Mouse (Mus musculus) kidney, adult 9 months (tissue): Measurements from ENCODE around the gene Gm266.

Experiments
- DNase-seq: peaks from one replicate; pipeline ENCODE4 v3.0.0; 2022

Gm266 gene

DNA sequence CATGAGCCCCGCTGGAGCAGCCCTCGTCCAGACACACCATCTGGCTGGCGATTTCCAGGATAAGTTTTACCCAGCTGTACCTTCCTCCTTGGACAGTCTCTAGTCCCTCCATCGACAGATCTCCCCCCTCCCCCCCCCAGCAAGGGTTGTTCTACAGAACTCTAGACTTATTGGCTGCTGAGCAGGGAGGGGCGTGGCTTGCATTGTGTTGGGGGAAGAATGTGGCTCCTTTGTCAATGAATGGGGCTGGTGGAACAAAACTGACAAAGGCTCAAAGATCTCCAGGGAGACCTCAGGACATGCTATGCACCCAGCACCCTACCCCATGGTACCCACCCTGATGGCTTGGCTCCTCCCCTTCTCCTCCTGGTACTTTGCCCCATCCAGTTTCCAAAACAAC lies 15.1 kb upstream of the Gm266 start:
- no peak for DNase-seq

GRCm38 (mm10) chr12:111499617-111500016 lies 14.0 kb upstream of the Gm266 start:
- no peak for DNase-seq

GRCm38 (mm10) chr12:111497076-111497475 lies 11.5 kb upstream of the Gm266 start:
- DNase-seq = peak; percentile 43

GRCm38 (mm10) chr12:111494931-111495330 lies 9.3 kb upstream of the Gm266 start:
- DNase-seq = no peak

GRCm38 (mm10) chr12:111489261-111489865 lies 3.7 kb upstream of the Gm266 start:
- peak; percentile 41 for DNase-seq

DNA sequence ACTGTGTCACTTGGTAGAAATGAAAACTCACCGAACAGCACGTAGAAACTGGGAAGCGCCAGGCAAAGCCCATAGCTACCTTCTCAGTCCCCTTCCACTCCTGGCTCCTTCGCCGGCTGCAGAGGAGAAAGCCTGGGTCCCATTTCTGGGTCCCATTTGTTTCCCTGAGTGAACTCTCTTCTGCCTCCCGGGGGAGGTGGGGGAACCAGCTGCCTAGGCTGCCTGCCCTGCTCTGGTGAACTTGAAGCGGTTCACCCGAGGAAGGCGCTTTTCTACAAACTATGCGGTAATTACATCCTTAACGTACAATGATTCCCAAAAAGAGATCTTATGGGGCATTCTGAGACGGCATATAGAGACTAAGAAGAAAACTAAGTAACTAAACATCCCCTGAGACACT lies 832 bp upstream of the Gm266 start:
- DNase-seq = no peak

DNA sequence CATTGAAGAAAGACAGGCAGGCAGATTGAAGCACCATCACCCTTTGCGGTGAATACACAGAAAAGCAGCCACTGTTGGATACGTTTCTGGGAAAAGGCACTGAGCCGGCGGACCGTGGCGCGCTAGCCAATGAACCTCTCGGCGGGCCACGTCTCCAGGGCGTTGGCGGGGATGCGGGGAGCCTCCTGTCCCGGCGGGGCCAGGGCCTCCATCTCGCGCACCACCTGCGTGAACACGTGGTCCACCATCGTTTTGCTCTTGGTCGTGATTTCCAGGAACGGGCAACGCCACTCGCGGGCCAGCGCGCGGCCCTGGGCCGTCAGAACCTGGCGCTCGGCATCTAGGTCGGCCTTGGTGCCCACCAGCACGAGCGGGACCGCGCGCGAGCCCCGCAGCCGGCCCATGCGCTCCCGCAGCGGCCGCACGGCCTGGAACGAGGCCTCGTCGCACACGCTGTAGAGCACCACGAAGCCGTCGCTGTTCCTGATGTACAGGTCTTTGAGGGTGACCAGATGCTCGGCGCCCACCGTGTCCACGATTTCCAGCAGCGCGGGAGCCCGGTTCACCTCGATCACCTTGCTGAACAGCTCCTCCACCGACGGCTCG lies 474 bp downstream of the Gm266 start:
- DNase-seq = no peak

DNA sequence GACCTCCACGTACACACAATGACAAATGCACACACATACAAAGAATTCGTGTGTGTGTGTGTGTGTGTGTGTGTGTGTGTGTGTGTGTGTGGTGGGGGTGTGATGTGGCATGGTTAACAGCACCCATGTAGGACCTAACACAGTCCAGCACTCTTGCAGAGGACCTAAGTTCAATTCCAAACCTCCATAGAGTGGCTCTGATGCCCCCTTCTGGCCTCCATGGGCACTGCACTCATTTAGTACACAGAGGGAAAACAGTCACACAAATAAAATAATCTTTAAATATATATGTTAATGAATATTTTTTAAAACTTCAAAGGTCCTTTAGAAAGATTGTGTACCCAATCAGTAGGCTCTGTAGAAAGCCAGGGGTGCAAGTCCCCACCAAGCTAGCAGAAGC lies 5.7 kb downstream of the Gm266 start:
- peak; percentile 57 for DNase-seq

- no peak for DNase-seq
Observed at GRCm38 (mm10) chr12:111478924-111479323, 6.7 kb downstream of the Gm266 start.

DNA sequence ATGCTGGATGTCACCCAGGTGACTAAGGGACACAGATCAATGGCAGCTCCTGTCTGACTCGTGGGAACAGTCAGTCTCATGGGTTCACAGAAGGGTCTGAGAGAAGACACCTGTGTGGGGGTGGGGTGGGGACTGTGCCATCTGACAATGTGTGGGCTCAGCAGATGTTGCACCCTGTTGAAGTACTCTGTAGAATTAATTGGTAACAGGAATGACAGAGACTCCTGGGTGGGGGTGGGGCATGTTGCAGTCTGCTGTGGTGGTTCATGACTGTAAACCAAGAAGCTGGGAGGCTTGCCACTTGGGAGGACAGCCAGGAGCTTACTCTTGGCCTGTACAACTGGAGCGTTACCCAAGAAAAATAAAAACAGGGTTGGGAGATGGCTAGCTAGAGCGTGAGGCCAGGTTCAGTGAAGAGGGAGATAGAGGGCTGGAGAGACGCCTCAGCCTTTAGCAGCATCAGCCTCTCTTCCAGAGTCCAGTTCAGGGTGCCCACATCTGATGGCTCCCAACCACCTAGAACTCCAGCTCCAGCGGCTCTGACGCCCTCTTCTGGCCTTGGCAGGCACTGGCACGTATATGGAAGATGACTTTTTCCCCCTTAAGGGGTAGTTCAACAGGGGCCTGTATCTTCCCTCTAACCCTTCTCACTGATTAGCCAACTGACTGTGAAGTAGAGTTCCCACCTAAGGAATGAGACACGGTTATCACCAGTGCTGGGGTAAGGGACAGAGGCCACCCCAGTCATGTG lies 10.6 kb downstream of the Gm266 start:
- peak; percentile 75 for DNase-seq

DNA sequence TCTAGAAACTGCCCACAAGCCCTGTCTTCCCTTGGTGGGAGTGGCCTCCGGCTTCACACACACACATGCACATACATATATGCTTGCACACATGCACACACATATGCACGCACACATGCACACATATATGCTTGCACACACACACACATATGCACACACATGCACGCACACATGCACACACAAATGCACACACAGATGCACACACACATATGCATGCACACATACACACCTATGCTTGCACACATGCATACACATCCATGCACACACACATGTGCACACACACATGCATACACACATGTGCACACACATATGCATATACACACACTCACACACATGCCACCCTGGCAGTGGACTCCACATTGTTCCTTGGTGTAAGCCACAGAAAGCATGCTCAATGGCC lies 11.2 kb downstream of the Gm266 start:
- no peak for DNase-seq

DNA sequence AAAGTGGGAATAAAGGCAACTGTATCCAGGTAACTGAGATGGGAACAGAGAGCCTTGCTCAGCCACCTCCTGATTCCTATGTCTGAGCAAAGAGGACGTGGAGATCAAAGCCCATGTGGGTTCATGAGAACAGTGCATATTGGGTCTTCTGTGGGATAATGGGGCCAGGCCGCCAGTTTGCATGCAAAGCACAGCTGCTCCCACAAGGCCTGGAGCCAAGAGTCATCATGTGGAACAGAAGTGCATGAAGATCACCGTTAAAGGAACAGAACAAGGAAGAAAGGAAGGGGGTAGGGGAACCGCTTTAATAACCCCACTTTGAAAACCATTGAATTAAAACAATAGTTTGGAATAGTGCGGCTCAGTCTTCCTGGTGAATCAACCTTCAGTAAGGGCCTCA lies 12.7 kb downstream of the Gm266 start:
- peak; percentile 36 for DNase-seq

DNA sequence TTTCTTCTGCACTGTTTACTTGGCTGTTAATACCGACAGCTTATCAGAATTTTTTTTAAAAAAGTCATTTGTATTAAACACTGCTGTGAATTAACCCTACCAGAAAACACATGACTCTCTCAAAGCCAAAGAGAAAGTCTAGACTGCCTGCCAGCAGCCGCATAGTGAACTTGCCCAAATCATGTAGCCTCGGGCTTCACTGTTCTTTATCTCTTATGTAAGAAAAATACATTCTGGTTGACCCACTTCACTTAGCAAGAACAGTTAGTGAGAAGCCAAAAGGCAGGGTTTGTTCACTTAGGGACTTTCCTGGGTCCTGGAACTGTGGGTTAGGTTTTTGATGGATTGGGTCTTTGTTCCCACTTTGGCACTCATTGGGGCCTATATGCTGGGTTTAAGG lies 13.9 kb downstream of the Gm266 start:
- DNase-seq = no peak

GRCm38 (mm10) chr12:111471119-111471518 lies 14.5 kb downstream of the Gm266 start:
- no peak for DNase-seq

- peak; percentile 75 for DNase-seq
Observed at GRCm38 (mm10) chr12:111469507-111469906, 16.1 kb downstream of the Gm266 start.

DNA sequence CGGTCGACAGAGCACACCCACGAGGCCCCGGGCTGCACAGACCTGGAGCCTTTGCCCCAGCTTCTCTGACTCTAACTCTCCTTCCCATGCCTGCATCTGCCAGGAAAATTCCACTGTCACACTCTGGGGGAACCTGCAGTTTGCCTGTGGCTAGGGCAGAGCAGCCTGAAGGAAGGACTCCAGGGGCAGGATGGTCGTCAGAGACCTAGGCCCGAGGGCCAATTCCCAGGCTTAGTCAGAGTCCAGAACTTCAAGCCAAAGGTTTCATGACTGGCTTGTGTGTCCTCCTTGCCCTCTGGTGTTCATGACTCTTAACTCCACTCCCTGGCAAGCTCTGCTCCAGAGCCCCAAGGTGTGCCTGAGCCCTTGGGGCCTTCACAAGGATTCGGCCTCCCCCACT lies 17.4 kb downstream of the Gm266 start:
- DNase-seq = no peak

- no peak for DNase-seq
Observed at GRCm38 (mm10) chr12:111466369-111466768, 19.3 kb downstream of the Gm266 start.

GRCm38 (mm10) chr12:111463570-111463969 lies 22.1 kb downstream of the Gm266 start:
- DNase-seq = no peak

DNA sequence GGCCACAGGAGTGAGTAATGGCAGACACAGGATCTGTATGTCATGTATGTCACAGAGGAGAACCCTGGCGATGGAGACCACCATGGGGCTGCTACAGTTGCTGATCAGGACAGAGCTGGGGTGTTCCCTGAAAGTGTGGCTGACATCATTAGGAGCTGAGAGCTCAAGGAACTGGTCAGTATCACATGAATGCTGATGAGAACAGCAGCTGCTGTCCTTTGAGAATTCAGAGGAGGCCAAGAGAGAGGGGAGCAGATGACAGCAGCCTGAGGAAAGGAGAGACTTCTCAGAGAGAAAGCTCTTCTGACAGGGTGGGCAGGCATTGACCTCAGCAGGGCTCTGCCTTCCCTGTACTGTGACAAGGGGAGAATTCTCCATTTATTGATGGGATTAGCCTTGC lies 27.9 kb downstream of the Gm266 start:
- no peak for DNase-seq

DNA sequence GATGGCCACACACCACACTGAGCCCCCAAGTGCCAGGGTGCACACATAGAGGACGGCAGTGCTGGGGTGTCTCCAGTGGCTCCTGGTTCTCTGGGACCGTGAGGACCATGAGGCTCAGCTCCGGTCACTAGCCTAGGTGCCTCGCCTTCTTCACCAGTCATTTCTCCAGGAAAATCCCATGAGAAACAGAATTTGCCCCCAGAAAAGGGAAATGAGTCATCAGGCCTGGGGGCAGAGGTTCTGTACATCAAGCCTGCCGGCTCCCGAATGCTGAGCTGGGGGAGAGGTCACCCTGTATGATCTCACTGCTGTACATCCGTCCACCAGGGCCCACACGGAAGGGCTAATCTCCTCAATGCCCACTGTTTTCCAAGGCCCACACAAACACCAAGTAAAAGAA lies 29.8 kb downstream of the Gm266 start:
- DNase-seq = no peak

- DNase-seq = no peak
Observed at GRCm38 (mm10) chr12:111455311-111455846, 30.2 kb downstream of the Gm266 start.

DNA sequence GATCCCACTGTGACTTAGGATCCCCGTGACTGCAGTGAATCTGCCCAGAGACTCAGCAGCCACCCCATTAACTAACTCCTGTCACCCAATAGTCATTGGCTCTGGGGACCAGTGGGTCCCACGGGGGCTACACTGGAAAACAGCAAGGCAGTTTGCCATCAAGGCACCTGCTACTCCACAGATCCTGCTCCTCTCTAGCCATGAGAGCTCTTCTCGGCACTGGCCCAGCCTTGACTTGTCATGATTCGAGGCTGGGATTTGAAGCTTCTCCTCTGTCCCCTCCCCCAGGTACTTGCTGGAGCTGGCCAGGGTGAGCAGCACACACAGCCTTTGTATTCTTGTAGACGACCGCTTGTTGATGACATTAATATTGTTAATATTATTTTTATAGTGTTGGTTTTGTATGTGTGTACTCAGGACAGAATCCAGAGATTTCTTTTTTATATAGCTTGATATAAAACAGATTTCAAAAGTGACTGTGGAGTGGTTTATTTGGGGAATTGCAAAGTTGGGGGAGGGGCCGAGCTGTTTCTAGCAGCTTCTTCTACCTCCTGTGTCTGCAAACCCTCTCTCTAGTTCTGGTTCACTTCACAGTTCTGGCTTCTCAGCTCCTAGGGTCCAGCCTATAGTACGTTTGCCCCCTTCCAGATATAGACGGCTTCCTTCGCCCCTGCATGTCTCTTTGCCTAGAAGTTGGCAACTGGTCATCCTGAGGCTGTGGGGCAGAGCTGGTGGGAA lies 30.9 kb downstream of the Gm266 start:
- no peak for DNase-seq

DNA sequence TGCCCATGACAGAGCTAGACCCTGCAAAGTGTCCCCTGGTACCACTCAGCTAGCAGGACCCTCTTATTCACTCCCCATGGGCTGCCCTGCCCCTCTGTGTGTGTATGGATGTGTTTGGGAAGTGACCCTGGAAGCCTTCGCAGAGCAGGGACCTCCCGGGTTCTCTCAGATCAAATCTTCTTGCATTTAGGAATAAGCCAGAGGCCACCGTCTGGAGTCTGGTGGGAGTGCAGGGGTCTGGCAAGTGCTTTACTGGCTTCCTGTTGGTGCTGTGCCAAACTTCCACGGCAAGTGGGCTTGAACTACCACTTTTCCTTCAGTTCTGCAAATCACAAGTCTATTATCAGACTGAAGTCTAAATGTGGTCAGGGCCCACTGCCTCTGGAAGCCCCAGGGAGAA lies 31.6 kb downstream of the Gm266 start:
- DNase-seq = no peak
